Mouse (Mus musculus) lung, postnatal 0 days (tissue): ENCODE measurements around the gene Rb1. TPM values are rescaled to one million over a fixed set of nuclear protein-coding genes. Genes with fewer than 3 reads are reported as not detected.

ENCODE experiments used
- ATAC-seq: fragments of 200-750 bp; cut with Nextera tagmentation; 2 replicates; pipeline ENCODE4 v1.8.0; 2017; ENCODE audit warnings: moderate library complexity
- DNase-seq: peaks from one replicate; pipeline ENCODE4 v3.0.0-alpha.2; 2016; ENCODE audit warnings: low spot score
- H3K27ac ChIP-seq: fragments of 300-500 bp; sonication (generic); 2 replicates; pipeline ENCODE4 v1.5.1; 2014; ENCODE audit warnings: antibody characterized with exemption, mild to moderate bottlenecking, low read length, mixed read lengths
- H3K27me3 ChIP-seq: fragments of 300-500 bp; sonication (generic); replicated peaks from 2 replicates; pipeline ENCODE4 v1.6.1; 2014; ENCODE audit warnings: low read length, mixed read lengths; ENCODE audit not compliant: insufficient read depth
- H3K36me3 ChIP-seq: fragments of 300-500 bp; sonication (generic); 2 replicates; pipeline ENCODE4 v1.6.1; 2014; ENCODE audit warnings: low read length, mixed read lengths; ENCODE audit not compliant: insufficient read depth
- H3K4me1 ChIP-seq: fragments of 300-500 bp; sonication (generic); 2 replicates; pipeline ENCODE4 v1.6.1; 2014; ENCODE audit warnings: antibody characterized with exemption, low read depth, low read length, mixed read lengths; ENCODE audit not compliant: insufficient read depth
- H3K4me2 ChIP-seq: fragments of 300-500 bp; sonication (generic); replicated peaks from 2 replicates; pipeline ENCODE4 v1.6.1; 2014; ENCODE audit warnings: low read depth, mild to moderate bottlenecking, low read length, moderate library complexity, mixed read lengths
- H3K4me3 ChIP-seq: fragments of 300-500 bp; sonication (generic); 2 replicates; pipeline ENCODE4 v1.5.1; 2014; ENCODE audit warnings: low read depth, low read length
- H3K9ac ChIP-seq: fragments of 300-500 bp; sonication (generic); replicated peaks from 2 replicates; pipeline ENCODE4 v1.6.1; 2014; ENCODE audit warnings: low read depth, mild to moderate bottlenecking
- H3K9me3 ChIP-seq: fragments of 300-500 bp; sonication (generic); 2 replicates; pipeline ENCODE4 v1.6.1; 2016; ENCODE audit warnings: low read length, mixed read lengths
- CTCF ChIP-seq: IDR thresholded peaks from 2 replicates; pipeline ENCODE4 v1.5.1; 2016; ENCODE audit warnings: antibody characterized with exemption, mild to moderate bottlenecking
- EP300 ChIP-seq: IDR thresholded peaks from 2 replicates; pipeline ENCODE4 v1.6.1; 2016; ENCODE audit warnings: antibody characterized with exemption, mild to moderate bottlenecking, control low read depth
- WGBS: fragments of 180-500 bp; shearing (Covaris S2); extraction: QIAGEN DNeasy Blood & Tissue Kit; methylation state at CpG from one replicate; pipeline ENCODE4 v1.1.7; 2014; 5-methylcytosine and 5-hydroxymethylcytosine counted together
- polyA plus RNA-seq: library from polyadenylated mRNA; unstranded; fragments of >200 nt; fragmentation: Nextera tagmentation; extraction: Ambion mirVana; gene quantifications from 2 replicates; pipeline ENCODE4 v1.2.1, GENCODE M21; 2015

Gene Rb1
- polyA plus RNA-seq, 1 experiment from 2014 or later = 14.7 TPM

GRCm38 (mm10) chr14:73313396-73313795, 12.2 kb downstream of the Rb1 start:
- Histone ChIP-seq H3K9ac (no peak overlapping the region), H3K27ac (no peak overlapping the region), H3K4me2 (no peak overlapping the region), H3K36me3 (no peaks in the 10 kb centered on the region), H3K4me1 (no peaks in the 10 kb centered on the region), H3K27me3 (no peaks in the 10 kb centered on the region), H3K9me3 (no peaks in the 10 kb centered on the region), H3K4me3 (no peak overlapping the region)
- WGBS = 31% methylated on average over 5 of the region's 5 CpGs
- no peak for ATAC-seq
- DNase-seq = no peak
- no peak for TF ChIP-seq CTCF
- TF ChIP-seq EP300 = no peak

DNA sequence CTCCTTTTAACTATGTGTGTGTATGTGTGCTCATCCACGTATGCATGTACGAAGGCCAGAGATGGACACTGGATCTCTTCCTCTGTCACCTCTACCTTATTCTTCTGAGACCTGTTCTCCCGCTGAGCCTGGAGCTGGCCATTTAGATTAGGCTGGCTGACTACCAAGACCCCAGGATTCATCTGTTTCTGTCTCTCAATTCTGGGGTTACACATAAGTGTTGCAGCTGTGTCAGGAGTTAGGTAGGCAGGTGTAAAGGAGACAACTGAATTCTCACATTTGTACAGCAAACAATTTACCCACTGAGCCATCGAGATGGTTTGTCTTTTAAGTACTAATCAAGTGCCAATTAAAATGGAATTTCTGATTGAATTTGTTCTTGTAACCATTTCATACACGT, 12.7 kb downstream of the Rb1 start:
- no peak overlapping the region for H3K4me2 ChIP-seq
- 79% methylated on average over 5 of the region's 5 CpGs for WGBS

DNA sequence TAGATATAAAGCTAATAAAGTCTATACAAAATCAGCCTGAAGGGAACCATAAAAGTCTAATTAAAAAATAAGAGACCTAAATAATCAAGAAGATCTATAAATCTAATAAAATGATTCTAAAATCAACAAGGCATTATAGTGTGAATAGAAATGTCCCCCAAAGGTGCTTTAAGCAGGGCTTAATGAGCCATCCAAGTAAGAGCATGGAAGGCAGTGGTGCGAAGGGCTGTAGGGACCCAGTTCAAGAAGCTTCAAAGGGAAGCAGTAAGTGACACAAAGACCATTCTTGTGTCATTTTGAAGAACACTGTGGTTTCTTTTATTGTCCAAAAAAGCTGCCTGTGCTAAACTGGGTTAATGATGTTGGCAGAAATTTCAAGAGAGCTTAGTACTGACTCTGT, 18.1 kb downstream of the Rb1 start:
- no peak for DNase-seq

More for the DNA sequence above, 12.7 kb downstream of the Rb1 start:
- Histone ChIP-seq H3K27me3 (no peaks in the 10 kb centered on the region), H3K4me1 (no peaks in the 10 kb centered on the region), H3K36me3 (no peaks in the 10 kb centered on the region), H3K9ac (no peak overlapping the region), H3K4me3 (no peak overlapping the region), H3K27ac (no peak overlapping the region), H3K9me3 (no peaks in the 10 kb centered on the region)
- DNase-seq (no peak), ATAC-seq (no peak)
- TF ChIP-seq CTCF = no peak
- TF ChIP-seq EP300 = no peak

DNA sequence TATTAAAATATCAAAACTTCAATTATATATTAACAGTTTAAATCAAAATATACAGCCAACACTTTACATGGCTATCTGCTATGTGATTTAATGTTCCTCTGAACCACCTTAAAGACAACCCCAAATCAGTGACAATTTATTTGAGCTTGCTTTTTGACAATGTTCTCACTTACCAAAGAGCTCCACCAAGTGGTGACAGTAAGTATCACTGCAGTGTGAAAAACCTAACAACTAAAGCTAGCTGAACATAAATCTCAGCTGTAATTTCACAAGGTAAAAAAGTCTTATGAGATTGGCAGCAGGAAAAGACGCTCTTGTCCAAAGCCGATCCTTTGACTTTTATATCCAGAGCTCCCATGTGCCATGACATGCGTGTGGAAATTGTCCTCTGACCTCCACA, 22.4 kb downstream of the Rb1 start:
- no peak for TF ChIP-seq EP300
- peak; percentile 85 for TF ChIP-seq CTCF
- Histone ChIP-seq H3K4me1 (no peaks in the 10 kb centered on the region), H3K36me3 (no peaks in the 10 kb centered on the region), H3K9me3 (no peaks in the 10 kb centered on the region), H3K27ac (no peak overlapping the region), H3K27me3 (no peaks in the 10 kb centered on the region), H3K9ac (no peak overlapping the region), H3K4me2 (no peak overlapping the region), H3K4me3 (no peak overlapping the region)
- WGBS = 30% methylated on average over 3 of the region's 3 CpGs
- DNase-seq (peak; percentile 76), ATAC-seq (no peak)

More for the DNA sequence above, 18.1 kb downstream of the Rb1 start:
- 94% methylated on average over 1 of the region's 1 CpGs for WGBS
- Histone ChIP-seq H3K27ac (no peak overlapping the region), H3K4me3 (no peak overlapping the region), H3K36me3 (no peaks in the 10 kb centered on the region), H3K4me1 (no peaks in the 10 kb centered on the region), H3K9me3 (no peaks in the 10 kb centered on the region), H3K27me3 (no peaks in the 10 kb centered on the region), H3K4me2 (no peak overlapping the region), H3K9ac (no peak overlapping the region)
- no peak for ATAC-seq
- no peak for TF ChIP-seq CTCF
- TF ChIP-seq EP300 = no peak

DNA sequence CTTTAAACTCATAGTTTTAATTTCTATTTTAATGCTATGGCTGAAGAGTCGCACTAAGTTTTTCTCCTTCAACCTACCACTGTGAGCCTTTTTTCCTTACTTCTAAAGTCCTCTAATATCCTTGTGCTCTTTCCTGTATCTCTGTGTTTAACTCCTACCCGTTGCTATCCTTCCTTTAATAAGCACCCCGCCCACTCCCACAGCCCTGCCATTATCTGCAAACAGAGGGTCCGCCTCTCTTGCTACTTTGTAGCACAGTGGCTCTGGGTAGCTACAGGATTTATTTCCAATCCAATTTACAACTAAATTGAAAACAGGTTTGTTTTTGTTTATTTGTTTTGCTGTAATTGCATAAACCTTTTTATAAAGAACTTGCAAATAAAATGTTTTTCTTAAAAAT, 23.8 kb downstream of the Rb1 start:
- no peaks in the 10 kb centered on the region for H3K27me3 ChIP-seq
- DNase-seq (no peak), ATAC-seq (no peak)
- H3K9me3 ChIP-seq = no peaks in the 10 kb centered on the region
- H3K36me3 ChIP-seq = no peaks in the 10 kb centered on the region
- no peak for TF ChIP-seq EP300
- no peak for TF ChIP-seq CTCF
- no peak overlapping the region for H3K9ac ChIP-seq
- H3K4me1 ChIP-seq = no peaks in the 10 kb centered on the region
- no peak overlapping the region for H3K27ac ChIP-seq
- no peak overlapping the region for H3K4me2 ChIP-seq
- 64% methylated on average over 4 of the region's 4 CpGs for whole genome bisulfite sequencing
- no peak overlapping the region for H3K4me3 ChIP-seq

DNA sequence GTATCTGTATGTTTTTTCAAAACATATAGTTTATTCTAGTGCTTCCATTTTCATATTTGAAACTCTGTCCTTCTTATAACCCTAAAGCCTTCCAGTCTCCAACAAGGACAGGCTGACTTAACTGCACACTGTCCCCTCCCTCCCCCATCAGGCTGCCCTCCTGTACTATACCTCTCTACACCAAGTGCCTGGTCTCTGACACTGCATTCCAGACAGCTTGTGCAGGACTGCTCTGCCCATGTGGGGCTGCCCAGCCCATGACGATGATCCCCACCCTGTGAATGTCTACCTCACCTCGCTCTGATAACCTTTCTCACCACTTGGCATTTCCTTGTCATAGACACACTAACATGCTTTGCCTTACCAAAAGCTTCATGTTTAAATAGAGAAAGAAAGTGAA, 30.1 kb downstream of the Rb1 start:
- Histone ChIP-seq H3K27ac (no peak overlapping the region), H3K4me1 (no peaks in the 10 kb centered on the region), H3K4me3 (no peak overlapping the region), H3K9ac (no peak overlapping the region), H3K27me3 (no peaks in the 10 kb centered on the region), H3K9me3 (no peaks in the 10 kb centered on the region), H3K4me2 (no peak overlapping the region), H3K36me3 (no peaks in the 10 kb centered on the region)
- ATAC-seq (peak; percentile 49), DNase-seq (no peak)
- WGBS = 35% methylated on average over 2 of the region's 2 CpGs
- no peak for TF ChIP-seq CTCF
- TF ChIP-seq EP300 = no peak

GRCm38 (mm10) chr14:73293616-73294015, 32.0 kb downstream of the Rb1 start:
- Histone ChIP-seq H3K9ac (no peak overlapping the region), H3K4me2 (no peak overlapping the region), H3K27me3 (no peaks in the 10 kb centered on the region), H3K4me3 (no peak overlapping the region), H3K36me3 (no peaks in the 10 kb centered on the region), H3K4me1 (no peaks in the 10 kb centered on the region), H3K9me3 (no peaks in the 10 kb centered on the region), H3K27ac (no peak overlapping the region)
- WGBS = 64% methylated on average over 2 of the region's 2 CpGs
- no peak for TF ChIP-seq EP300
- no peak for TF ChIP-seq CTCF
- ATAC-seq = peak; percentile 73
- DNase-seq = peak; percentile 63
